Mouse (Mus musculus) forebrain, embryonic 13.5 days (tissue): ENCODE measurements around the gene 4933428G20Rik. TPM values are rescaled to one million over a fixed set of nuclear protein-coding genes. Genes with fewer than 3 reads are reported as not detected.
A peak's percentile ranks its signal among the peaks of the same experiment; 100 is the strongest.

Experiments used
- ATAC-seq: fragments of 200-750 bp; cut with Nextera tagmentation; 2 replicates; pipeline ENCODE4 v1.8.0; 2017
- H3K27ac ChIP-seq: fragments of 300-500 bp; sonication (generic); 2 replicates; pipeline ENCODE4 v1.5.1; 2015; ENCODE audit warnings: inconsistent platforms, mild to moderate bottlenecking, moderate library complexity
- H3K27me3 ChIP-seq: fragments of 300-500 bp; sonication (generic); 2 replicates; pipeline ENCODE4 v1.6.1; 2015; ENCODE audit warnings: mild to moderate bottlenecking, inconsistent platforms
- H3K36me3 ChIP-seq: fragments of 300-500 bp; sonication (generic); 2 replicates; pipeline ENCODE4 v1.6.1; 2015; ENCODE audit warnings: mild to moderate bottlenecking, inconsistent platforms; ENCODE audit not compliant: poor library complexity, severe bottlenecking
- H3K4me1 ChIP-seq: fragments of 300-500 bp; sonication (generic); 2 replicates; pipeline ENCODE4 v1.6.1; 2015; ENCODE audit warnings: inconsistent platforms
- H3K4me2 ChIP-seq: fragments of 300-500 bp; sonication (generic); 2 replicates; pipeline ENCODE4 v1.6.1; 2015; ENCODE audit warnings: inconsistent platforms, mild to moderate bottlenecking, moderate library complexity
- H3K4me3 ChIP-seq: fragments of 300-500 bp; sonication (generic); 2 replicates; pipeline ENCODE4 v1.5.1; 2015; ENCODE audit warnings: mild to moderate bottlenecking, inconsistent platforms
- H3K9ac ChIP-seq: fragments of 300-500 bp; sonication (generic); 2 replicates; pipeline ENCODE4 v1.6.1; 2015; ENCODE audit warnings: mild to moderate bottlenecking, inconsistent platforms
- H3K9me3 ChIP-seq: fragments of 300-500 bp; sonication (generic); replicated peaks from 2 replicates; pipeline ENCODE4 v1.6.1; 2016; ENCODE audit warnings: inconsistent platforms
- WGBS: fragments of 180-500 bp; shearing (Covaris S2); methylation state at CpG from one replicate; pipeline ENCODE4 v1.1.7; 2015; 5-methylcytosine and 5-hydroxymethylcytosine counted together
- polyA plus RNA-seq: library from polyadenylated mRNA; unstranded; fragments of >200 nt; fragmentation: Nextera tagmentation; extraction: Ambion mirVana; gene quantifications from 2 replicates; pipeline ENCODE4 v1.2.1, GENCODE M21; 2015

Gene 4933428G20Rik
- polyA plus RNA-seq, 1 experiment from 2014 or later, result 0.46 TPM

- no peaks in the 10 kb centered on the region for H3K4me1 ChIP-seq
- WGBS, result 48% methylated on average over 14 of the region's 14 CpGs
- H3K27me3 ChIP-seq, result peaks cover 9% of the 10 kb centered on the region
- H3K9me3 ChIP-seq, result no peaks in the 10 kb centered on the region
- H3K4me3 ChIP-seq, result no peak overlapping the region
- ATAC-seq, result peak; percentile 74
- peaks cover 47% of the 10 kb centered on the region for H3K36me3 ChIP-seq
- no peak overlapping the region for H3K9ac ChIP-seq
- no peak overlapping the region for H3K4me2 ChIP-seq
- no peak overlapping the region for H3K27ac ChIP-seq
Observed at GRCm38 (mm10) chr11:97468639-97469287, 31.4 kb downstream of the 4933428G20Rik start.

- H3K36me3 ChIP-seq, result peaks cover 54% of the 10 kb centered on the region
- H3K4me3 ChIP-seq, result no peak overlapping the region
- WGBS, result 78% methylated on average over 10 of the region's 10 CpGs
- no peaks in the 10 kb centered on the region for H3K4me1 ChIP-seq
- no peak overlapping the region for H3K9ac ChIP-seq
- no peaks in the 10 kb centered on the region for H3K9me3 ChIP-seq
- peaks cover 27% of the 10 kb centered on the region for H3K27me3 ChIP-seq
- H3K27ac ChIP-seq, result no peak overlapping the region
- no peak overlapping the region for H3K4me2 ChIP-seq
- ATAC-seq, result no peak
Observed at GRCm38 (mm10) chr11:97466444-97467160, 33.5 kb downstream of the 4933428G20Rik start.

- 81% methylated on average over 12 of the region's 12 CpGs for WGBS
- ATAC-seq, result no peak
- Histone ChIP-seq H3K9me3 (no peaks in the 10 kb centered on the region), H3K36me3 (peaks cover 54% of the 10 kb centered on the region), H3K27me3 (peaks cover 32% of the 10 kb centered on the region), H3K4me3 (no peak overlapping the region), H3K9ac (no peak overlapping the region), H3K4me1 (no peaks in the 10 kb centered on the region), H3K27ac (no peak overlapping the region), H3K4me2 (no peak overlapping the region)
Observed at GRCm38 (mm10) chr11:97465957-97466356, 34.2 kb downstream of the 4933428G20Rik start.

- H3K9ac ChIP-seq, result no peak overlapping the region; the same call in 1 of the 2 replicates
- WGBS, result 86% methylated on average over 4 of the region's 4 CpGs
Observed at GRCm38 (mm10) chr11:97463991-97464390, 36.1 kb downstream of the 4933428G20Rik start.

GRCm38 (mm10) chr11:97463166-97463565 is 37.0 kb downstream of the 4933428G20Rik start:
- no peak for ATAC-seq
- 30% methylated on average over 30 of the region's 33 CpGs for WGBS
- Histone ChIP-seq H3K36me3 (peaks cover 69% of the 10 kb centered on the region), H3K9ac (no peak overlapping the region), H3K27me3 (peaks cover 32% of the 10 kb centered on the region), H3K4me3 (no peak overlapping the region), H3K27ac (no peak overlapping the region), H3K4me1 (no peaks in the 10 kb centered on the region), H3K9me3 (no peaks in the 10 kb centered on the region), H3K4me2 (no peak overlapping the region)

More at GRCm38 (mm10) chr11:97463991-97464390, 36.1 kb downstream of the 4933428G20Rik start:
- no peak overlapping the region for H3K4me2 ChIP-seq
- H3K36me3 ChIP-seq, result peaks cover 63% of the 10 kb centered on the region
- no peak overlapping the region for H3K4me3 ChIP-seq
- peaks cover 32% of the 10 kb centered on the region for H3K27me3 ChIP-seq
- ATAC-seq, result no peak
- H3K9me3 ChIP-seq, result no peaks in the 10 kb centered on the region
- no peak overlapping the region for H3K27ac ChIP-seq
- no peaks in the 10 kb centered on the region for H3K4me1 ChIP-seq

GRCm38 (mm10) chr11:97462538-97462937 is 37.6 kb downstream of the 4933428G20Rik start:
- H3K4me1 ChIP-seq, result no peaks in the 10 kb centered on the region
- H3K9me3 ChIP-seq, result no peaks in the 10 kb centered on the region
- H3K27me3 ChIP-seq, result peaks cover 32% of the 10 kb centered on the region
- no peak overlapping the region for H3K27ac ChIP-seq
- H3K4me2 ChIP-seq, result no peak overlapping the region
- no peak overlapping the region for H3K9ac ChIP-seq
- peaks cover 75% of the 10 kb centered on the region for H3K36me3 ChIP-seq
- no peak for ATAC-seq
- no peak overlapping the region for H3K4me3 ChIP-seq
- 89% methylated on average over 6 of the region's 6 CpGs for WGBS

- no peaks in the 10 kb centered on the region for H3K9me3 ChIP-seq
- 85% methylated on average over 3 of the region's 3 CpGs for WGBS
- no peaks in the 10 kb centered on the region for H3K4me1 ChIP-seq
- no peak overlapping the region for H3K4me3 ChIP-seq
- H3K36me3 ChIP-seq, result peaks cover 77% of the 10 kb centered on the region
- no peak overlapping the region for H3K4me2 ChIP-seq
- peak; percentile 41; the same call in 1 of the 2 replicates for ATAC-seq
- no peak overlapping the region for H3K9ac ChIP-seq
- H3K27ac ChIP-seq, result no peak overlapping the region
- peaks cover 32% of the 10 kb centered on the region for H3K27me3 ChIP-seq
Observed at GRCm38 (mm10) chr11:97461307-97461820, 38.8 kb downstream of the 4933428G20Rik start.

GRCm38 (mm10) chr11:97457120-97457519 is 43.0 kb downstream of the 4933428G20Rik start:
- H3K27me3 ChIP-seq, result peaks cover 8% of the 10 kb centered on the region; the same call in 1 of the 2 replicates
- no peak overlapping the region for H3K4me2 ChIP-seq
- H3K27ac ChIP-seq, result no peak overlapping the region
- 77% methylated on average over 4 of the region's 4 CpGs for WGBS
- peaks cover 10% of the 10 kb centered on the region; the same call in 1 of the 2 replicates for H3K4me1 ChIP-seq
- no peak overlapping the region for H3K4me3 ChIP-seq
- no peak overlapping the region for H3K9ac ChIP-seq
- no peak for ATAC-seq
- peaks cover 69% of the 10 kb centered on the region for H3K36me3 ChIP-seq
- H3K9me3 ChIP-seq, result no peaks in the 10 kb centered on the region

- H3K4me2 ChIP-seq, result peak overlapping the region; percentile 75
Observed at GRCm38 (mm10) chr11:97451625-97452024, 48.5 kb downstream of the 4933428G20Rik start.

GRCm38 (mm10) chr11:97450305-97450922 is 49.7 kb downstream of the 4933428G20Rik start:
- WGBS, result 27% methylated on average over 10 of the region's 10 CpGs
- 0 out of 2 replicates have a peak overlapping the region, but pooled peaks have one; percentile 35 for H3K27ac ChIP-seq
- ATAC-seq, result peak; percentile 57; the same call in 1 of the 2 replicates

More at GRCm38 (mm10) chr11:97451625-97452024, 48.5 kb downstream of the 4933428G20Rik start:
- WGBS, result 91% methylated on average over 15 of the region's 15 CpGs
- H3K27me3 ChIP-seq, result no peaks in the 10 kb centered on the region
- H3K9ac ChIP-seq, result peak overlapping the region; percentile 76; the same call in 1 of the 2 replicates
- H3K36me3 ChIP-seq, result peaks cover 27% of the 10 kb centered on the region
- H3K9me3 ChIP-seq, result no peaks in the 10 kb centered on the region
- H3K4me3 ChIP-seq, result 0 out of 2 replicates have a peak overlapping the region, but pooled peaks have one; percentile 51
- H3K27ac ChIP-seq, result no peak overlapping the region
- H3K4me1 ChIP-seq, result peaks cover 39% of the 10 kb centered on the region
- no peak for ATAC-seq

GRCm38 (mm10) chr11:97449601-97450293 is 50.4 kb downstream of the 4933428G20Rik start:
- Histone ChIP-seq H3K9ac (peak overlapping the region; percentile 76), H3K27me3 (no peaks in the 10 kb centered on the region), H3K9me3 (no peaks in the 10 kb centered on the region), H3K36me3 (peaks cover 17% of the 10 kb centered on the region; the same call in 1 of the 2 replicates), H3K4me2 (peak overlapping the region; percentile 75), H3K4me1 (peaks cover 39% of the 10 kb centered on the region), H3K27ac (peak overlapping the region; percentile 33; the same call in 1 of the 2 replicates), H3K4me3 (peak overlapping the region; percentile 51)
- 14% methylated on average over 11 of the region's 15 CpGs for WGBS
- peak; percentile 91 for ATAC-seq

More at GRCm38 (mm10) chr11:97450305-97450922, 49.7 kb downstream of the 4933428G20Rik start:
- no peaks in the 10 kb centered on the region for H3K9me3 ChIP-seq
- no peaks in the 10 kb centered on the region for H3K27me3 ChIP-seq
- peaks cover 39% of the 10 kb centered on the region for H3K4me1 ChIP-seq
- H3K9ac ChIP-seq, result peak overlapping the region; percentile 76
- peaks cover 17% of the 10 kb centered on the region; the same call in 1 of the 2 replicates for H3K36me3 ChIP-seq
- H3K4me2 ChIP-seq, result peak overlapping the region; percentile 75
- peak overlapping the region; percentile 51 for H3K4me3 ChIP-seq
